7 mouse cellular contexts compared by ENCODE assay signal in the genomic region with DNA sequence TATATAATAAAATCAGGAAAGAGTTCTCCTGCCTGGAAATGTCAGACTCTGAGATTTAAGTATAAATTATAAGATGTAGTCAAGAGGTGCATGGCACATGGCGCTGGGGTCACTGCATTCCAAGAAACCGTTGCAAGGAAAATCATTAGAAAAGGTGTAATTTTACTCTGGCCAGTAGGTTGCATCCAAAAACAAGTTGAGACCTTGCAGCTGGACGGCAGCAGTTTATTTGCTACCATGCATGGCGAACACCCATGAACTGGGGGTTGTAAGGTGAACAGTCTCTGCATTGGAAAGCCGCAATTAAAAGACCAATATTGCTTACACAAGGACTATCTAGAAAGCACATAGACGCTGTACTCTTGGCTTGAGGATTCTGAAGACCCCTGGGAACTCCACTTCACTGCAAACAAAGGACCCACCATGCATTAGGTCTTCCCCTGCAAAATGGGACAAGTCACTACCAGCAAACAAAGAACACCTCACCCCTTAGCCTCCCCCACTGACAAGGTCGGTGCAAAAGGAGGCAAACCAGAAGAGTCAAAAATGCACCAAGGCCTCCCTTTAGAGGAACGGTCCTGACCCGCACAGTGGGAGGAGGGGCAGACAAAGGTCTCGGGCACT. TPM values are rescaled to one million over a fixed set of nuclear protein-coding genes. Genes with fewer than 3 reads are reported as not detected.
DNase-seq lines count a peak whose midpoint lies in the region; ATAC-seq and TF ChIP-seq lines count a peak whose summit lies in the region.

No protein-coding gene starts in this region.

- ATAC-seq in lung, postnatal 0 days: no peak
- no peak for ATAC-seq in embryonic facial prominence, embryonic 15.5 days (ENCODE audit: insufficient number of reproducible peaks, low FRiP score, low TSS enrichment, low read depth)
- peak; percentile 4 for ATAC-seq in limb, embryonic 12.5 days (ENCODE audit: insufficient number of reproducible peaks, insufficient read depth, low FRiP score, low TSS enrichment, low read depth)
- ATAC-seq in stomach, embryonic 15.5 days (ENCODE audit: insufficient read depth, low FRiP score, low read depth): no peak
- no peak for ATAC-seq in erythroid progenitor cell, adult 5-6 weeks (replicated peaks; ENCODE audit: low FRiP score, poor library complexity, severe bottlenecking)

- H3K27ac ChIP-seq in lung, postnatal 0 days (ENCODE audit: low read length): peak overlapping the region; percentile 92
- H3K27ac ChIP-seq in embryonic facial prominence, embryonic 15.5 days (replicated peaks): peak overlapping the region; percentile 99
- H3K27ac ChIP-seq in limb, embryonic 12.5 days: peak overlapping the region; percentile 98
- H3K27ac ChIP-seq in stomach, embryonic 15.5 days: peak overlapping the region; percentile 99

- H3K27me3 ChIP-seq in lung, postnatal 0 days (replicated peaks; ENCODE audit: insufficient read depth, low read length): no peaks in the 10 kb centered on the region
- no peaks in the 10 kb centered on the region for H3K27me3 ChIP-seq in embryonic facial prominence, embryonic 15.5 days
- no peaks in the 10 kb centered on the region for H3K27me3 ChIP-seq in limb, embryonic 12.5 days
- H3K27me3 ChIP-seq in stomach, embryonic 15.5 days (replicated peaks): no peaks in the 10 kb centered on the region

- H3K9me3 ChIP-seq in lung, postnatal 0 days (ENCODE audit: low read length): no peaks in the 10 kb centered on the region
- H3K9me3 ChIP-seq in embryonic facial prominence, embryonic 15.5 days (replicated peaks): no peaks in the 10 kb centered on the region
- no peaks in the 10 kb centered on the region for H3K9me3 ChIP-seq in limb, embryonic 12.5 days
- no peaks in the 10 kb centered on the region for H3K9me3 ChIP-seq in stomach, embryonic 15.5 days

- TF ChIP-seq CTCF in lung, postnatal 0 days (IDR thresholded peaks at IDR 0.05): no peak

- H3K4me2 ChIP-seq in lung, postnatal 0 days (replicated peaks; ENCODE audit: low read depth, low read length): peak overlapping the region; percentile 78
- peak overlapping the region; percentile 67 for H3K4me2 ChIP-seq in embryonic facial prominence, embryonic 15.5 days (replicated peaks)
- H3K4me2 ChIP-seq in limb, embryonic 12.5 days: peak overlapping the region; percentile 70
- H3K4me2 ChIP-seq in stomach, embryonic 15.5 days: peak overlapping the region; percentile 68

- peaks cover 6% of the 10 kb centered on the region; the same call in 1 of the 2 replicates for H3K4me1 ChIP-seq in lung, postnatal 0 days (ENCODE audit: insufficient read depth, low read depth, low read length)
- peaks cover 14% of the 10 kb centered on the region for H3K4me1 ChIP-seq in embryonic facial prominence, embryonic 15.5 days
- H3K4me1 ChIP-seq in limb, embryonic 12.5 days (replicated peaks): peaks cover 19% of the 10 kb centered on the region
- peaks cover 9% of the 10 kb centered on the region; the same call in 1 of the 2 replicates for H3K4me1 ChIP-seq in stomach, embryonic 15.5 days

- H3K36me3 ChIP-seq in lung, postnatal 0 days (ENCODE audit: insufficient read depth, low read length): peaks cover 7% of the 10 kb centered on the region; the same call in 1 of the 2 replicates
- H3K36me3 ChIP-seq in embryonic facial prominence, embryonic 15.5 days: peaks cover 19% of the 10 kb centered on the region
- peaks cover 35% of the 10 kb centered on the region for H3K36me3 ChIP-seq in limb, embryonic 12.5 days
- H3K36me3 ChIP-seq in stomach, embryonic 15.5 days: peaks cover 14% of the 10 kb centered on the region

- no peak for DNase-seq in lung, postnatal 0 days (ENCODE audit: low spot score)
- no peak for DNase-seq in lung, postnatal 36 days
- DNase-seq in adrenal gland, adult 8-10 months: no peak

- no peak for TF ChIP-seq EP300 in lung, postnatal 0 days (IDR thresholded peaks at IDR 0.05)

- H3K4me3 ChIP-seq in lung, postnatal 0 days (ENCODE audit: low read depth, low read length): peak overlapping the region; percentile 87
- H3K4me3 ChIP-seq in embryonic facial prominence, embryonic 15.5 days (replicated peaks): peak overlapping the region; percentile 89
- peak overlapping the region; percentile 87 for H3K4me3 ChIP-seq in limb, embryonic 12.5 days (replicated peaks)
- peak overlapping the region; percentile 87 for H3K4me3 ChIP-seq in stomach, embryonic 15.5 days (replicated peaks)

- 9% methylated on average over 10 of the region's 10 CpGs for WGBS in lung, postnatal 0 days
- WGBS in embryonic facial prominence, embryonic 15.5 days: 6% methylated on average over 10 of the region's 10 CpGs
- WGBS in limb, embryonic 12.5 days: 5% methylated on average over 10 of the region's 10 CpGs
- 6% methylated on average over 10 of the region's 10 CpGs for WGBS in stomach, embryonic 15.5 days

- peak overlapping the region; percentile 82 for H3K9ac ChIP-seq in lung, postnatal 0 days (replicated peaks; ENCODE audit: low read depth)
- peak overlapping the region; percentile 88 for H3K9ac ChIP-seq in embryonic facial prominence, embryonic 15.5 days
- H3K9ac ChIP-seq in limb, embryonic 12.5 days (replicated peaks): peak overlapping the region; percentile 93
- H3K9ac ChIP-seq in stomach, embryonic 15.5 days: peak overlapping the region; percentile 78

RNA-seq across cellular contexts. Expression of a gene that starts 1.0 kb away (rescaled TPM):
- 26.4 and 29.2 TPM in 2 replicates for polyA plus RNA-seq in lung, postnatal 0 days (2015; fragmentation: Nextera tagmentation; extraction: Ambion mirVana)
- 113 and 119 TPM in 2 replicates for polyA plus RNA-seq in embryonic facial prominence, embryonic 15.5 days (2015; fragmentation: Nextera tagmentation; extraction: Ambion mirVana)
- polyA plus RNA-seq in limb, embryonic 12.5 days (2016; fragmentation: Nextera tagmentation; extraction: Ambion mirVana): 240 and 250 TPM in 2 replicates
- polyA plus RNA-seq in stomach, embryonic 15.5 days (2015; fragmentation: Nextera tagmentation; extraction: Ambion mirVana): 94.3 and 99.5 TPM in 2 replicates
- total RNA-seq in erythroid progenitor cell, adult 5-6 weeks (2015; ENCODE audit: low replicate concordance): 40.7 and 61.6 TPM in 2 replicates
- total RNA-seq in erythroid progenitor cell, adult 5-6 weeks (2017; ENCODE audit: low replicate concordance): 49.2 and 71.5 TPM in 2 replicates
- 10 to 100 TPM; 57.6 to 64.3 (median 60.8) TPM for total RNA-seq in adrenal gland, adult 8-10 months (2022)

RNA-seq across cellular contexts. Expression of a gene that starts 1.2 kb away (rescaled TPM):
- polyA plus RNA-seq in lung, postnatal 0 days (2015; fragmentation: Nextera tagmentation; extraction: Ambion mirVana): 51.7 and 56.7 TPM in 2 replicates
- polyA plus RNA-seq in embryonic facial prominence, embryonic 15.5 days (2015; fragmentation: Nextera tagmentation; extraction: Ambion mirVana): 127 and 137 TPM in 2 replicates
- polyA plus RNA-seq in limb, embryonic 12.5 days (2016; fragmentation: Nextera tagmentation; extraction: Ambion mirVana): 202 and 207 TPM in 2 replicates
- polyA plus RNA-seq in stomach, embryonic 15.5 days (2015; fragmentation: Nextera tagmentation; extraction: Ambion mirVana): 103 and 106 TPM in 2 replicates
- total RNA-seq in erythroid progenitor cell, adult 5-6 weeks (2015; ENCODE audit: low replicate concordance): 28.5 and 32.4 TPM in 2 replicates
- 14.8 and 39.3 TPM in 2 replicates for total RNA-seq in erythroid progenitor cell, adult 5-6 weeks (2017; ENCODE audit: low replicate concordance)
- 100 to 1,000 TPM; 107 to 117 (median 114) TPM for total RNA-seq in adrenal gland, adult 8-10 months (2022)
